Mouse (Mus musculus): ENCODE data around the gene Snrnp35.
"Not testable (repeated sequence)": the region's sequence is repeated elsewhere in the genome, so short reads cannot be mapped to it uniquely, and the experiment has no call there.

Gene Snrnp35

GRCm38 (mm10) chr5:124463462-124463861 is 19.5 kb upstream of the Snrnp35 start:
- DNase-seq (ENCODE audit: low spot score), result no peak

- no peak for DNase-seq (ENCODE audit: low spot score)
Observed at GRCm38 (mm10) chr5:124464905-124465304, 18.0 kb upstream of the Snrnp35 start.

DNA sequence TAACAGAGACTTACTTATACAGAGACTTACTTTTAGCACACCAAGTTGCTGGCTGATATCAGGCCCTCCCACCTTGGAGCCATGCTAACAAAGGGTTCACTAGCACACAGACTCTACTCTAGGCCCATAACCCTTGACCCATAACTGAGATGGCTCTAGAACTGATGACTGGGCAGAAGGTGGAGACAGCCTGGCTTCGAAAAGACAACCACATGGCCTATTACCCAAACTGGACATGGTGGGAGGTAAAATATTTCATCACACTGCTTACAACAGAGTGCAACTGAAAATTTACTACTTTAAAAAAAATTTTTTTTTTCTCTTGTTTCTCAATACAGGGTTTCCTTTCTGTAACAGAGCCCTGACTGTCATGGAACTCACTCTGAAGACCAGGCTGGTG is 15.2 kb upstream of the Snrnp35 start:
- DNase-seq (ENCODE audit: low spot score), result no peak

DNA sequence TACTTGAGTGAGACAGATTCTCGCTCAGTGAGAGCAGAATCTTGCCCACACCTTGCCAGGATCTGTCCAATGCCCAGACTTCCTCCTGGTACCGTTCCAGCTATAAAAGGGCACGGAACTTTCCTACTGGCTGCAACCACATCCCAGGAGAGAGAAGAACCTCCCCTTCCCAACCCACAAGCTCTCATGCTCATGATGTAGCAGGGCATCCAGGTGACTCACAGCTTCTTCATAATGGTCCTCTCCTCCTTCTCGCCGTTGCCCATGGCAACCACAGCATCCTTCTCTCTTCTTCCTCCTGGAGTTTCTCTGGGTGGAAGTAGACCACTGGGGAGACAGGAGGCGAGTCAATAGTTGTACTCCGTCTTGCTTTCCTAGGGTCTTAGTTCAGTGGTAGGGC is 14.6 kb upstream of the Snrnp35 start:
- no peak for DNase-seq (ENCODE audit: low spot score)

- no peak for DNase-seq (ENCODE audit: low spot score)
Observed at GRCm38 (mm10) chr5:124469486-124469885, 13.4 kb upstream of the Snrnp35 start.

DNA sequence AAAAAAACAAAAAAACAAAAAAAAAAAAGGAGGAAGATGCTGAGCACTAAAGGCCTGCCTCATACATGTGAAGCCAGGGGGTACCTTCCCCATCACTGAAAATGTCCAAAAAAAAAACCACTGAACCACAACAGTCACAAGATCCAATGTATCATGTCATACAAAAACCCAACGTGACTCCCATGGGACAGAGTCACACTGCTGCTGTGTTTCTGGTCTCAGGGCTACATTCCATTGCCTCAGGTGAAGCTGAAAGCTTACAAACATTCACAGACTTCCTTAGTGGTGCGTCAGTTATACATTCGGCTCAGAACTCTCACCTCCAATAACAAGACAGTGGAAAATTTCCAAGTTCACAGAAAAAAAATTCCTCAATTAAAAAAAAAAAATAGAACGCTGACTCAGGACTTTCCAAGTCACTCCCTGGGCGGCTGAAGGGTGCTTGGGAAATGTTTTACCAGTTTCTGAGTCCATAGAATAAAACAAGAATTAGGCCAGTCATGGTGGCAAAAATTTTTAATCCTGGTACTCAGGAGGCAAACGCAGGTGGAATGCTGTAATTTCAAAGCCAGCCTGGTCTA is 12.3 kb upstream of the Snrnp35 start:
- DNase-seq (ENCODE audit: low spot score), result no peak

- no peak for DNase-seq (ENCODE audit: low spot score)
Observed at GRCm38 (mm10) chr5:124478873-124479204, 4.1 kb upstream of the Snrnp35 start.

DNA sequence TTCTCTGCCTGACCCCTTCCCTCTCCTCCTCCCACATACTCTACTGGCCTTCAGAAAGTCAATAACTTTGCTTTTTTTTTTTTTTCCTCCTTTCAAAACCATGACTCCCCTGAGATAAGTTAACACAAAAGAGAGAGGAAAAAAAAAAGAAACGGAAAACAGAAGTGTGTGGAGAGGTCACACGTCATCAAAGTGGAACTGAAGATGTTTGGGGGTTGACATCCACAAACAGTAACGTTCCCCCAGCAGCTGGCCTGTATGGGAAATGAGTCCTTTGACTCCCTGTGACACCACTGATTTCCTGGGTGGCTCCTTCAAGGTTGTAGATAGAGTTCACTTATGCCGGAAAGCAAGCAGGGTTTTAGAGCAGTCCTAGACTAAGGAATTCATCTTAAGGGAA is 2.8 kb upstream of the Snrnp35 start:
- no peak for DNase-seq (ENCODE audit: low spot score)

GRCm38 (mm10) chr5:124481714-124482113 is 1.2 kb upstream of the Snrnp35 start:
- DNase-seq (ENCODE audit: low spot score), result no peak

DNA sequence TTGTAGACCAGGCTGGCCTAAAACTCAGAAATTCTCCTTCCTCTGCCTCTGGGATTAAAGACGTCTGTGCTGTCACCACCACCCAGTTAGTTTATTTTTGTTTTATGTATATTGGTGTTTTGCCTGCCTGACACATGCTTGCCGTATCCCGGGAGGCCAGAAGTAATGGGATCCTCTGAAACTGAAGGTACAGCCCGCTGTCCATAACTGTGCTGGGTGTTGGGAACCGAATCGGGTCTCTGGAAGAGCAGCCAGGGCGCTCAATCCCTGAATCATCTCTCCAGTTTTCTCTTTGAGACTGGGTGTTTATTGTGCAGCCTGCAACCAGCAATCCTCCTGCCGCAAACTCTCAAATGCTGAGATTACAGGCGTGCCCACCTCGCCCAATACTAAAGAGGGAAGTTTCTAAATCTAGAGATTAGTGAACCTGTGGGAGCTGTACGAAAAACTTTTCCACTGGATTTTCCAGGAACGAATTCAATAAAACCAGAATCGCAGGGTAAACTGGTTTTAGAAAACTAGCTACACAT is 433 bp upstream of the Snrnp35 start:
- DNase-seq (ENCODE audit: low spot score), result no peak

- no peak for DNase-seq (ENCODE audit: low spot score)
Observed at GRCm38 (mm10) chr5:124483655-124484396, 892 bp downstream of the Snrnp35 start.

- no peak for DNase-seq (ENCODE audit: low spot score)
Observed at GRCm38 (mm10) chr5:124485654-124486053, 2.7 kb downstream of the Snrnp35 start.

- no peak for DNase-seq (ENCODE audit: low spot score)
Observed at GRCm38 (mm10) chr5:124488885-124489284, 6.0 kb downstream of the Snrnp35 start.

GRCm38 (mm10) chr5:124491732-124492131 is 8.8 kb downstream of the Snrnp35 start:
- DNase-seq (ENCODE audit: low spot score), result no peak

- DNase-seq (ENCODE audit: low spot score), result no peak
Observed at GRCm38 (mm10) chr5:124492618-124493017, 9.7 kb downstream of the Snrnp35 start.

- DNase-seq (ENCODE audit: low spot score), result no peak
Observed at GRCm38 (mm10) chr5:124493455-124493854, 10.5 kb downstream of the Snrnp35 start.

- no peak for DNase-seq (ENCODE audit: low spot score)
Observed at GRCm38 (mm10) chr5:124495547-124495946, 12.6 kb downstream of the Snrnp35 start.

GRCm38 (mm10) chr5:124496614-124497514 is 13.9 kb downstream of the Snrnp35 start:
- no peak for DNase-seq (ENCODE audit: low spot score)

- DNase-seq (ENCODE audit: low spot score), result no peak
Observed at GRCm38 (mm10) chr5:124498221-124498876, 15.4 kb downstream of the Snrnp35 start.

GRCm38 (mm10) chr5:124499001-124499400 is 16.1 kb downstream of the Snrnp35 start:
- DNase-seq (ENCODE audit: low spot score), result no peak

- not testable (repeated sequence) for DNase-seq (ENCODE audit: low spot score)
Observed at GRCm38 (mm10) chr5:124500037-124500436, 17.1 kb downstream of the Snrnp35 start.

DNA sequence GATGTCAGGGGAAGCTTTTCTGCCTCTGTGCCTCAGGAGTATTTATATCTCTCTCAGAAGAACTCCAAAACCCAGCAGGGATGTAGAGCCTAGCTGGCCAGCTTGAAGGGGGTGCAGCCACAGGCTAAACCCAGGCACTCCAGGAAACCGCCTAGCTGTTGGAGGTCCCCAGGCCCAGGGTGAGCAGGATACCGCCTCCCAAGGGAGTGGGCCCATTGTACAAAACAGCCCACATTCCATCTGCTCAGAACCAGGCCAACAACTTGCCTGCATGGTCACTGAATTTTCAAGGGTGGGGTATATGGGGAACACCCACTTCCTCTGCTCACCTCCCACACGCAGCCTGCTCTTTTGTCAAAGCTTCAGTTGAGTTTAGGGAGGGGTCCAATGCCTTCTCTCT is 17.6 kb downstream of the Snrnp35 start:
- no peak for DNase-seq (ENCODE audit: low spot score)

All from left cerebral cortex, adult 11 months (tissue).